Mouse (Mus musculus) gastrocnemius, adult 2 months (tissue): ENCODE data around the gene H2al1b. TPM values are rescaled to one million over a fixed set of nuclear protein-coding genes. Genes with fewer than 3 reads are reported as not detected.
"Not testable (repeated sequence)": the region's sequence is repeated elsewhere in the genome, so short reads cannot be mapped to it uniquely, and the experiment has no call there.

Experiments used
- DNase-seq: peaks from one replicate; pipeline ENCODE4 v3.0.0; 2022
- H3K27ac ChIP-seq: fragments of 200-600 bp; 2 replicates; pipeline ENCODE4 v1.8.1; 2022; ENCODE audit warnings: mild to moderate bottlenecking
- H3K4me3 ChIP-seq: fragments of 200-600 bp; 2 replicates; pipeline ENCODE4 v1.8.1; 2022; ENCODE audit warnings: mild to moderate bottlenecking, moderate library complexity
- CTCF ChIP-seq: fragments of 200-600 bp; IDR thresholded peaks from 2 replicates; pipeline ENCODE4 v1.8.1; 2022; ENCODE audit warnings: antibody characterized with exemption, mild to moderate bottlenecking, moderate library complexity
- intact Hi-C: fragments of 180-260 bp; cut with DNase I; formaldehyde crosslinking; loops from one replicate; pipeline ENCODE4 v1.15.1; 2025
- long read RNA-seq, 2 experiments: library from polyadenylated mRNA; stranded (forward); transcript quantifications; one replicate each; pipeline ENCODE4 v2.0.0; 2021
- total RNA-seq, 2 experiments: library from RNA; stranded (reverse); gene quantifications; 2 replicates each; pipeline ENCODE4 v1.2.3; 2021

The H2al1b gene
- total RNA-seq: not detected
- long read RNA-seq, experiment 1: 0 reads
- long read RNA-seq, experiment 2: 0 reads

DNA sequence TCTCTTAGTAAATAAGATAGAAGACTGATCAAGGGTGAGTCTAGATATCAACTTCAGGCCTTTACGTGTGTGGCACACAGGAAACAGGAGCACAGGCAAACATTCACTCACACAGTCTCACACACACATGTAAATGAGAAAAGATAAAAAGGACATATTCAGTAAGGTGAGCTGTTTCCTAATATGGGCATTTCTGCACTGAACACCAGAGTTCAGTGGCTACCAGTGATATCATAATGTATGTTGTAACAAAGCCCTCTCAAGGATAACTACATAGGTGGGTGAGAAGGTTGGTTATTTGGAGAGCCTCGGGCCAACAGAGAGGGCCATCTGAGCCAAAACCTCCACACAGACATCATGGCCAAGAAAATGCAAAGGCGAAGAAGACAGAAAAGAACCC is at the start of gene H2al1b:
Gene H2al1b, plus strand, starts transcription at position 301 of the 400 bp plus-strand sequence.
- DNase-seq, intact Hi-C loops, H3K4me3 ChIP-seq, H3K27ac ChIP-seq: not testable (repeated sequence)

DNA sequence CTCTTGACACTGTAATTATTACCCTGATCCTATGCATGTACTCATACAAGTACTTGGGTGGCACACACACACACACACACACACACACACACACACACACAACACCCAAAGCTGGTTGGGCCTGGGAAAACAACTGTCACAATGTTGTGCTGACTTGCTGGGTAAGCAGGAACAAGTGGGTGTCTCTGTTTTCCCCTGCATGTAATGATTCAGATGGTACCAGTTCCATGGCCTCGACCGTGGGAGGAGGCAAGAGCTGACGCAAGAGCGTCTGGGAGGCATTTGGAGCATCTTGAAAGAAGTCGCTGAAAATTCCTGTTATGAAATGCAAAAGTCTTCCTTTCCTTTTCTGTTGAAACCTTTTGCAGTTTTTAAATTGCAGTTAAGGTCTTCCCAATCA is 48.2 kb upstream of the H2al1b start:
- intact Hi-C loops: no loop called here
- no peak for DNase-seq
- TF ChIP-seq CTCF: no peak

DNA sequence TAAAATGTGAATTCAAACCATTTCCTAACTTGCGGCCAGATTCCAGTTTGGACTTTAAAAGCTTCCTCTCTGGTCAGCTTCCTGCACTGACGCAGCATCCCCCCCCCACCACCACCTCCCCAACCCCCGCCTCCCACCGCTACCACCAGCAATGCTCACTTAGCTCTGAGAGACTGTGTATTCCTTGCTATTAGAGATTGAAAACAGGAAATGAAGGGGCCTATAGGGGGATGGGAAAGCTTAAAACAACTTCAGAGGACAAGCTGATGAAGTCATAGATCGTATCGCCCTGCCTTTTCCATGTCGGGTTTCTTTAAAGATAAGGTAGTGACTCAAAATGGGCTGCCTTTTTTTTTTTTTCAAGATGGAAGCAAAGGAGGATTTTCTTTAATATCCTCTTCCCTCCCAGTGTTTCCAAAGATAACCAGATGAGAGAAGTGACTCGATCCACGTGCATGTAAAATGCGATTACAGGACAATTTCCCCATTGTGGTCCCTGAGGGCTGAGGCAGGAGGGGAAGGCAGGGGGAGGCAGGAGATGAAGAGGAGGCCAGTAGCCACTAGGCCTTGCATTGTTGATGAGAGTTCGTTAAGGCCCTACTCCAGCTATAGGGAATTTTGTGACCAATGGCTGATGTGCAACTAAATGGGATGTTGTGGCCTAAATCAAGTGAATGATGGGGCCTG is 47.6 kb upstream of the H2al1b start:
- intact Hi-C loops: no loop called here
- H3K27ac ChIP-seq: no peak overlapping the region
- TF ChIP-seq CTCF: no peak
- DNase-seq: no peak
- peak overlapping the region; percentile 26; the same call in 1 of the 2 replicates for H3K4me3 ChIP-seq

More for the DNA sequence above, 48.2 kb upstream of the H2al1b start:
- Histone ChIP-seq H3K4me3 (peak overlapping the region; percentile 26; the same call in 1 of the 2 replicates), H3K27ac (no peak overlapping the region)

DNA sequence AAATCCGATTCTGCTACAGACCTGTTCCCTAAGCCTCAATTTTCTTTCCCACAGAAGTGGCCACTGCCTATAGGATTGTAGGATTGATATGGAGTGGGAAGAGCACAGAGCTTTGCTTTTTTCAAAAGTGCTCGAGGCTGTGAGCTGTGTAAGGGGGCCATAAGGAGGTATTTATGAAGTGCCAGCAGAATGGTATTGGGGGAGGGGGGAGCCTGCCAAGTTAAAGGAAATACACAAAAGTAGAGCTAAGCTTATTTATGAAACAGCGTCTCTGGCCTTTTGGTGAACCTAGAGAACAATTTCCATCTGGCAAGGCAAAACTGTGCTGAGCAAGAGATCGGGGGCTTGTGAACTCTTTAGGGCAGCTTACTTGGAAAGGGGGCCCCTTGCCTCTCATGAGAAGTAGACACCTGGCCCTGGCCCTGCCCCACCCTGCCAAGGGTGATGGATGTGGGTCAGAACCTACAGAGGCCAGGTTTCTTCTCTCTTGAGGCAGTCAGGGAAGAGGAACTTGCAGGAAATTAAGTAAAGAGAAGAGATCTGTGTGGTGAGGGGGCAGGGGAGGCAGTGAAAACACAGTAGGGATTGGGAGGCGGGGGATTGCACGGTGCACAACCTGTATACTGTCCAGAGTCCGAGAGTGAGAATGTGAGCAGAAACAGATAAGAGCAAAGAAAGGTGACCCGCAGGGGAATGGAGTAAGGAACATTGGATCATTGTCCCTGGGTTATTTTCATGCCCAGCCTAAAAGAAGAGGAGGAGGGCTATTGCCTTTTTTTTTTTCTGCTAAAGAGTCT is 46.5 kb upstream of the H2al1b start:
- no peak for TF ChIP-seq CTCF
- no peak for DNase-seq
- no peak overlapping the region for H3K27ac ChIP-seq
- H3K4me3 ChIP-seq: no peak overlapping the region
- intact Hi-C loops: no loop called here

DNA sequence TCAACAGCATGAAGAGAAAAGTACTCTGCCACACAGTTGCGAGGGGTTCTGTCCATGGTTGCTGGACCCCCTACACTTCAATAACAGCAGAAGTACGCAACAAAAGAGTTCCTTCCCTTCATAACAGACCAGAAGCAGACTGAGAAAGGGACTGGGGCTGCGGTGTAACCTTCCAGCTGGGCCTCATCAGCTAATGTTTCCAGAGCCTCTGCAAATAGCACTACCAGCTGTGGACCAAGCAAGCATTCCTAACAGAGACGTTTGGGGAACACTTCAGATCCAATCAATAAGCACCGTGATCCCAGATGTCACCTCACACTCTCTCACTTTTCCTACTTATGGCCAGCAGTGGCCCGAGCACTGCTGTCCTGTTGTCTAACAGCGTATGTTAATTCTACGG is 37.3 kb upstream of the H2al1b start:
- DNase-seq: no peak
- intact Hi-C loops: no loop called here
- Histone ChIP-seq H3K27ac (no peak overlapping the region), H3K4me3 (no peak overlapping the region)
- TF ChIP-seq CTCF: no peak

DNA sequence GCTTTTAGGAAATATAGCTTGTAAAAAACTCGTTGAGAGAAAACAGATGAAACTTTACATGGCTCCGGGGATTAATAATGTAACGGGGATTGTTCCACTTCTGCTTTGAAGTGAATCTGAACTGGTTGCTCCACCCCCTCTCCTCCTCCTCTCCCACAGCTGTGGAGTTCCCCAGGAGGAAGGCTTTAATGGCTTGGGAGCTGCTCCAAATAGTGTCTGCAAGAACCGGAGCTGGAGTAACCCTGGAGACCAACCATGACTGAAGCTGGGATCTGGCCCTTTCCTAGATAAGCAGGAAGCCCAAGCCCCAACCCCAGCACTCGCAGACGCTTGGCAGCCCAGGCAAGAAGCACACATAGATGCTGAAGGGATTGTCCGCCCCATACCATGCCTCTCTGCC is 34.4 kb upstream of the H2al1b start:
- peak; percentile 32 for DNase-seq
- Histone ChIP-seq H3K4me3 (no peak overlapping the region), H3K27ac (no peak overlapping the region)
- no peak for TF ChIP-seq CTCF
- intact Hi-C loops: no loop called here

DNA sequence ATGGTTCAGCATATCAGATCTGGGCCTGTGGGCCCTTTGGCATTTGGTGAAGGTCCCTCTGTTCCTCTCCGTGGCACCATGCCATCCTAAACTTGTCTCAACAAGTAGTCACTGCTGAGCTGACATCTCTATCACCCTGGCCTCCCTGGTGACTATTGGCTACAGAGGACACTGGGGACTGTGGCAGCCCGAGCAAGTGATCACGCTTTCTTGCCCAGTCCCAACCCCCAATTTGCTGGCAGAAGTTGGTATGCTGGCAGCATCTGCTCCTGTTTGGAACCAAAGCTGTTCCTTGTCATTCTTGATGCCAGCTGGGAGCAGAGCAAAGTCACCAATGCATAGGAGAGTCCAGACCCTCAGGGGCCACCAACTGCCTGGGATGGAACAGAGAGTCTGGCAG is 33.2 kb upstream of the H2al1b start:
- no peak overlapping the region for H3K4me3 ChIP-seq
- TF ChIP-seq CTCF: no peak
- intact Hi-C loops: no loop called here

DNA sequence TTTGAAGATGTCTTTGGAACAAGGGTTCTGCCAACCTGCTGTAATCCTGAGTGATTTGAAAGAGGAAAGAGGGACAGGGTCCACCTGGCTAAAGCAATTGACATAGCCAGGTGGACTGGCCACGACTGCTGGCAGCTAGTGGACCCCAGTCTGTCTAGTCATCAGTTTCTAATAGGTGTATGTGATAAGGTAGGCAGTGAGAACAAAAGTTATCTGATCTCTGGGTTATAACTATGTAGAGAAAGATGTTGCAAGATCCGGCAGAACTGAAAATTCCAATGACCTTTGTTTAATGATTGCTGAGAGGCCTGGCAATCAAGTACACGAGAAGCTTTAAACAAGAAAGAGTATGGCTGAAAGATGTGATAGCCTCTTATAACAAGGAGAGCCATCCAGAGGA is 29.0 kb upstream of the H2al1b start:
- intact Hi-C loops: no loop called here
- Histone ChIP-seq H3K27ac (no peak overlapping the region), H3K4me3 (no peak overlapping the region)
- no peak for TF ChIP-seq CTCF
- no peak for DNase-seq

More for the DNA sequence above, 33.2 kb upstream of the H2al1b start:
- peak; percentile 18 for DNase-seq
- no peak overlapping the region for H3K27ac ChIP-seq

DNA sequence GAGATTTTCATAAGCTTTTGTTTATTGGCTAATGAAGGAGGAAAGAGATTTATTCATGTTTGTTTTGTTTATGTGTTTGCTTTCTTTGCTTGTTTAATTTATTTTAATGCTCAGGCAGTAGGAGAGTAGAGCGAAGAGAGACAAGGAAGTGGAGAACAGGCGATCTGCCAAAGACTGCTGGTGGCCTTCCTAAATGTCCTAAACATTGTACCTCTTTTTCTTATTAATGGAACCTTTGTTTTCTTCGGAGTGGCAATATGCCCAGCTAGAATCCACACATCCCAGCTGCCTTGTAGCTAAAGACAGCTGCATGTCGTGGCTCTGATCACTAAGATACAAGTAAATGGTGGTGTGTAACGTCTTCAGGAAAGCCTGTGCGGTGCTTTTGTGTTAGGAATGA is 25.1 kb upstream of the H2al1b start:
- no peak overlapping the region for H3K4me3 ChIP-seq
- no peak for TF ChIP-seq CTCF
- intact Hi-C loops: no loop called here
- no peak overlapping the region for H3K27ac ChIP-seq
- no peak for DNase-seq

DNA sequence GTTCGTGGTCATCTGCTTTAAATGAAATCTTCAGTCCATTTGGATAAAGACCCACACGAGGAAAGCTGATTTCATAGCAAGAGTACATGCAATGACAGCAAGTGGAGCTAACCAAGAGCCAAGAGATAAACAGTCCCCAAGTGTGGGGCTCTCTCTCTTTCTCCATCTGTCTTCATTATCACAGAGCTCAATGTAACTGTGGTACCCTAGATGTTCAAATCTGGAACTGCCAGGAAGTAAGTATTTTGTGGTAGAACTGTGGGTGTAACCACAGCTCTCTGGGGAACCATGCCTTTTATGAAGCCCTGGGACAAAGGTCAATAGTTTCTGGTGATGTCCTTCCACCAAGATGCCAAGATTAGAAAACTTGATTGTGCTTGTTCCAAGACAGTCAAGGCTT is 21.5 kb upstream of the H2al1b start:
- DNase-seq: no peak

DNA sequence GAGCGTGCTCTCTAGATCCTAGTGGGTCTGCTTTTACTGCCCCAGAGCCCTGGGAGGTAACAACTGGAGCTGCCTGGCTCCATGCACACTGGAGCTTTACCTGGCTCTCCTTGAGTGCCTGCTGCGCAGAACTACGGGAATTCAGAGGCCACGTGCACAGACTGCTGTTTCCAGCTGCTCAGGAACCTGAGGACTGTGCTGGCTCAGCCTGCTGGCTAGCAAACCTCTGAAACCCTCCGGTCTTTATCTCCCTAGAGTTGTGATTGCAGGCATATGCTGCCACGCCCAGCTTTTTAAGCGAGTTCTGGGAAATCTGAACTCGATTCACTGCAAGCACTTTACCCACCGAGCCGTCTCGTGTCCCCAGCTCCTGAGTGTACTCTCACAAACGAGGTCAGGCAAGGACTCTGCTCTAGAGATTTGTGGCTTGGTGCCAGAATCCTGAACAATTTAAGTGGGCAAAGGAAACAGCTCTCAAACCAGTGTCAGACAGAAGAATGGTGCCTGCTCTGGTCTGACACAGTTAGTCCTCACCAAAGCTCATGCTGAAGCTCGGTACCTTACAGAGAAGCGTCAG is 13.8 kb upstream of the H2al1b start:
- no peak overlapping the region for H3K27ac ChIP-seq
- intact Hi-C loops: no loop called here
- no peak for DNase-seq
- no peak for TF ChIP-seq CTCF
- H3K4me3 ChIP-seq: no peak overlapping the region

More for the DNA sequence above, 21.5 kb upstream of the H2al1b start:
- no peak for TF ChIP-seq CTCF
- intact Hi-C loops: no loop called here
- Histone ChIP-seq H3K4me3 (no peak overlapping the region), H3K27ac (no peak overlapping the region)

DNA sequence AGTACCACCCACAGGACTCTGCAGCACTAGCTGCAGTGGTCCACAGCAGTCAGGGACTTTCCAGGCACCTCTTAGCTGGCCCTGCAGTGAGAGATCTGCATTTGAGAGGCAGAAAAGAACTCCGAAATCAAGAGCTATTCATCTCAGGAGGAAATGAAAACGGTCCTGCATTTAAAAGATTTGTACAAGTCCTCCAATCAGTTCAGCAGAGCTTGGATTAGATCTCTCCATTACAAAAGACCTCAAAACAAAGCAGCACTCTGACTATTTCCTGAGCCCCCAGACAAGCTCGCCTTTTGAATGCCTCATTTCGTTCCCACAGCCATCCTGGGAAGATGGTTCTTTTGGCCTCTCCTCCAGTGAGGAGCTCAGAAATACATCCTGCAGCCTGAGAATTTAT is 13.0 kb upstream of the H2al1b start:
- no peak for TF ChIP-seq CTCF
- intact Hi-C loops: no loop called here

DNA sequence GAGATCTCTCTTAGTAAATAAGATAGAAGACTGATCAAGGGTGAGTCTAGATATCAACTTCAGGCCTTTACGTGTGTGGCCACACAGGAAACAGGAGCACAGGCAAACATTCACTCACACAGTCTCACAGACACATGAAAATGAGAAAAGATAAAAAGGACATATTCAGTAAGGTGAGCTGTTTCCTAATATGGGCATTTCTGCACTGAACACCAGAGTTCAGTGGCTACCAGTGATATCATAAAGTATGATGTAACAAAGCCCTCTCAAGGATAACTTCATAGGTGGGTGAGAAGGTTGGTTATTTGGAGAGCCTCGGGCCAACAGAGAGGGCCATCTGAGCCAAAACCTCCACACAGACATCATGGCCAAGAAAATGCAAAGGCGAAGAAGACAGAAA is 3.3 kb upstream of the H2al1b start, which contains the start of gene H2al1a:
Gene H2al1a, plus strand, starts transcription at position 301 of the 400 bp plus-strand sequence.
- H3K4me3 ChIP-seq, intact Hi-C loops, DNase-seq, H3K27ac ChIP-seq: not testable (repeated sequence)

More for the DNA sequence above, 13.0 kb upstream of the H2al1b start:
- H3K27ac ChIP-seq: no peak overlapping the region
- no peak for DNase-seq
- H3K4me3 ChIP-seq: no peak overlapping the region

DNA sequence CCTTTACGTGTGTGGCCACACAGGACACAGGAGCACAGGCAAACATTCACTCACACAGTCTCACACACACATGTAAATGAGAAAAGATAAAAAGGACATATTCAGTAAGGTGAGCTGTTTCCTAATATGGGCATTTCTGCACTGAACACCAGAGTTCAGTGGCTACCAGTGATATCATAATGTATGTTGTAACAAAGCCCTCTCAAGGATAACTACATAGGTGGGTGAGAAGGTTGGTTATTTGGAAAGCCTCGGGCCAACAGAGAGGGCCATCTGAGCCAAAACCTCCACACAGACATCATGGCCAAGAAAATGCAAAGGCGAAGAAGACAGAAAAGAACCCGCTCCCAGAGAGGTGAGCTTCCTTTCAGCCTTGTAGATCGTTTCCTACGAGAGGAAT is 3.1 kb downstream of the H2al1b start, which contains the start of gene H2al1c:
Gene H2al1c, plus strand, starts transcription at position 301 of the 400 bp plus-strand sequence.
- H3K4me3 ChIP-seq, H3K27ac ChIP-seq, DNase-seq, intact Hi-C loops: not testable (repeated sequence)

DNA sequence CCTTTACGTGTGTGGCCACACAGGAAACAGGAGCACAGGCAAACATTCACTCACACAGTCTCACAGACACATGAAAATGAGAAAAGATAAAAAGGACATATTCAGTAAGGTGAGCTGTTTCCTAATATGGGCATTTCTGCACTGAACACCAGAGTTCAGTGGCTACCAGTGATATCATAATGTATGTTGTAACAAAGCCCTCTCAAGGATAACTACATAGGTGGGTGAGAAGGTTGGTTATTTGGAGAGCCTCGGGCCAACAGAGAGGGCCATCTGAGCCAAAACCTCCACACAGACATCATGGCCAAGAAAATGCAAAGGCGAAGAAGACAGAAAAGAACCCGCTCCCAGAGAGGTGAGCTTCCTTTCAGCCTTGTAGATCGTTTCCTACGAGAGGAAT is 6.3 kb downstream of the H2al1b start, which contains the start of gene H2al1d:
Gene H2al1d, plus strand, starts transcription at position 301 of the 400 bp plus-strand sequence.
- H3K27ac ChIP-seq, intact Hi-C loops, DNase-seq, H3K4me3 ChIP-seq: not testable (repeated sequence)

DNA sequence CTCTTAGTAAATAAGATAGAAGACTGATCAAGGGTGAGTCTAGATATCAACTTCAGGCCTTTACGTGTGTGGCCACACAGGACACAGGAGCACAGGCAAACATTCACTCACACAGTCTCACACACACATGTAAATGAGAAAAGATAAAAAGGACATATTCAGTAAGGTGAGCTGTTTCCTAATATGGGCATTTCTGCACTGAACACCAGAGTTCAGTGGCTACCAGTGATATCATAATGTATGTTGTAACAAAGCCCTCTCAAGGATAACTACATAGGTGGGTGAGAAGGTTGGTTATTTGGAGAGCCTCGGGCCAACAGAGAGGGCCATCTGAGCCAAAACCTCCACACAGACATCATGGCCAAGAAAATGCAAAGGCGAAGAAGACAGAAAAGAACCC is 9.4 kb downstream of the H2al1b start, which contains the start of gene H2al1e:
Gene H2al1e, plus strand, starts transcription at position 301 of the 400 bp plus-strand sequence.
- intact Hi-C loops, H3K4me3 ChIP-seq, H3K27ac ChIP-seq, DNase-seq: not testable (repeated sequence)

DNA sequence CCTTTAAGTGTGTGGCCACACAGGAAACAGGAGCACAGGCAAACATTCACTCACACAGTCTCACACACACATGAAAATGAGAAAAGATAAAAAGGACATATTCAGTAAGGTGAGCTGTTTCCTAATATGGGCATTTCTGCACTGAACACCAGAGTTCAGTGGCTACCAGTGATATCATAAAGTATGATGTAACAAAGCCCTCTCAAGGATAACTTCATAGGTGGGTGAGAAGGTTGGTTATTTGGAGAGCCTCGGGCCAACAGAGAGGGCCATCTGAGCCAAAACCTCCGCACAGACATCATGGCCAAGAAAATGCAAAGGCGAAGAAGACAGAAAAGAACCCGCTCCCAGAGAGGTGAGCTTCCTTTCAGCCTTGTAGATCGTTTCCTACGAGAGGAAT is 12.6 kb downstream of the H2al1b start, which contains the start of gene H2al1f:
Gene H2al1f, plus strand, starts transcription at position 301 of the 400 bp plus-strand sequence.
- H3K4me3 ChIP-seq, intact Hi-C loops, H3K27ac ChIP-seq, DNase-seq: not testable (repeated sequence)
